Mouse (Mus musculus) left cerebral cortex, postnatal 4 days (tissue): Measurements from ENCODE around the gene Ptpra. TPM values are rescaled to one million over a fixed set of nuclear protein-coding genes. Genes with fewer than 3 reads are reported as not detected.
"Not testable (repeated sequence)": the region's sequence is repeated elsewhere in the genome, so short reads cannot be mapped to it uniquely, and the experiment has no call there.

ENCODE experiments used
- DNase-seq: peaks from one replicate; pipeline ENCODE4 v3.0.0-alpha.2; 2022
- intact Hi-C: fragments of 180-260 bp; cut with DNase I; formaldehyde crosslinking; loops from one replicate; pipeline ENCODE4 v1.15.1; 2025
- total RNA-seq, 2 experiments: library from RNA; stranded (reverse); gene quantifications; 2 replicates each; pipeline ENCODE4 v1.2.3; 2021

Gene Ptpra
- total RNA-seq, 2 experiments from 2014 or later: 243 to 247 TPM

GRCm38 (mm10) chr2:130538876-130539546 lies 88.9 kb downstream of the Ptpra start:
- DNase-seq: no peak
- intact Hi-C loops: no loop called here

DNA sequence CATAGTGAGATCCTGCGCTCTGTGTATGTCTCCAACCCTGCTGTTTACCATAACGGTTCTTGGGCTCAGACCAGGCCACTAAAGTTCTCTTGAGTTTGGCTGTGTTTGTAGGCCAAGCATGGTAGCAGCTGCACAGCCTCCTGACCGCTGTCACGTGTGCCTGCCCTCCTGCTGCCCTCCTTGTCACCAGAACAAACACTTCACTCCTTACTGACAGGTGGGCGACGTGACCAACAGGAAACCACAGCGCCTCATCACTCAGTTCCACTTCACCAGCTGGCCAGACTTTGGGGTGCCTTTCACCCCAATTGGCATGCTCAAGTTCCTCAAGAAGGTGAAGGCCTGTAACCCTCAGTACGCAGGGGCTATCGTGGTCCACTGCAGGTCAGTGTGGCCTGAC lies 90.2 kb downstream of the Ptpra start:
- DNase-seq: no peak
- intact Hi-C loops: no loop called here

GRCm38 (mm10) chr2:130546957-130547356 lies 96.9 kb downstream of the Ptpra start:
- intact Hi-C loops: no loop called here
- no peak for DNase-seq

GRCm38 (mm10) chr2:130554841-130555240 lies 104.8 kb downstream of the Ptpra start:
- intact Hi-C loops: no loop called here
- DNase-seq: no peak

GRCm38 (mm10) chr2:130556292-130556691 lies 106.2 kb downstream of the Ptpra start:
- no peak for DNase-seq
- intact Hi-C loops: no loop called here

DNA sequence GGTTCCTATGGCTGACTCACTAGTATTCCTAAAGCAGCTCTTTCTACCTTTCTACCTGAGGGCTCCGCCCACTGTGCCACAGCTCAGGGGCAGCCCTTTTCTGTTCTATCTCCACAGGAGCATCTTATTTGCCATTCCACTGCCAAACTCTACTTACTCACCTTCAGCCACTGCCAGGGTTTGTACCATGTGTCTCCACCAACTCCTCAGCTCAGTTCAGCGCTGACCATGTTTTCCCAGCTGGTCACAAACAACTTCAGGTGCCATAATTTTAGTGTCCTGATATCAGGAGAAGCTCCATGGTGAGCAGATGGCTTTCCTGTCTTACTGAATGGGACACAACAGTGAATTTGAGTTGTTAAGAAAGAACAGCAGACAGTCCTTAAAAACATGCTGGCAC lies 107.4 kb downstream of the Ptpra start:
- no peak for DNase-seq
- intact Hi-C loops: no loop called here

- no peak for DNase-seq
- intact Hi-C loops: no loop called here
These were observed 107.9 kb downstream of the Ptpra start for GRCm38 (mm10) chr2:130558015-130558414.

DNA sequence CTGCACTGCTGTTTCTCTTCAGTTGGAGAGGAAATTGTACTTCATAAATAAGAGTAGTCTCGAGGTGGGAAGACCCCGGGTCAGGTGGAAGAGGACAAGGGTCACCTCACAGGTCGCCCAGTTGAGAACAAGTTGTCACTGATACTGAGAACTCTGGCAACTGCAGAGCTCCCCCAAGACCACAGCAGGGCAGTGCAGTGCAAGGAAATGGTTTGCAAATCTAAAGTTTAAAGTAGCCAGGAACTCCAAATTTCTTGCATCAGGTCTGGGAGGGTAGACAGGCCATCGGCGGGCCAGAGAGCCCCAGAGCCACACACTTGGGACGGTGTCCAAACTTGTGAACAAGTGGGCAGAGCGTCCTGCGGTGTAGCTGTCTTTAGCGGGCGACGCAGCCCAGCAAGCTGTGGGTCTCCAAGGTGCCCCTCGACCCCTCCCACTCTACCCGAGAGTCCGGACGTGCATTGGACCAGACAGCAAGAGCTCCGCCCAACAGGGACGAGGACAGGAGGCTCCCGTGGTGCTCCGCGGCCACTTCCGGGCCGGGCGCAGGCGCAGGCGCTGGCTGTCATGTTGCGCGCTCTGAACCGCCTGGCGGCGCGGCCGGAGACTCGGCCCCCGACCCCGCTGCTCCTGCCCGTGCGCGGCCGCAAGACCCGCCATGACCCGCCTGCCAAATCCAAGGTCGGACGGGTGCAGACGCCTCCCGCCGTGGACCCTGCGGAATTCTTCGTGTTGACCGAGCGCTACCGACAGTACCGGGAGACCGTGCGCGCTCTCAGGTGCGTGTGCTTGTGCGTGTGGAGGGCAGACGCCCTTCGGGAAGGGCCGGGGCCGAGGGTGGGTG lies 113.4 kb downstream of the Ptpra start, which contains the start of gene Mrps26:
Gene Mrps26 (plus strand): TSS at position 531 of the 844 bp plus-strand sequence.
- intact Hi-C loops: no loop called here
- peak; percentile 94 for DNase-seq

DNA sequence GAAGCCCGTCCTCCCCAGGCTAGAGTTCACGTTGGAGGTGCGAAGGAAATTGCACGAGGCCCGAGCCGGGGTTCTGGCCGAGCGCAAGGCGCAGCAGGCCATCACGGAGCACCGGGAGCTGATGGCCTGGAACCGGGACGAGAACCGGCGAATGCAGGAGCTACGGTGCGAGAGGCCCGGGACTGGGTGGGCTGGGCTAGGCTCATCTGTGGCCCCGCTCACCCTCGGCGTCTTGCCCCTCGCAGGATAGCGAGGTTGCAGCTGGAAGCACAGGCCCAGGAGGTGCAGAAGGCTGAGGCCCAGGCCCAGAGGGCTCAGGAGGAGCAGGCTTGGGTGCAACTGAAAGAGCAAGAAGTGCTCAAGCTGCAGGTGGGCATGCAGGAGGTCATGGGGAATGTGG lies 114.0 kb downstream of the Ptpra start:
- DNase-seq: peak; percentile 19
- intact Hi-C loops: no loop called here

DNA sequence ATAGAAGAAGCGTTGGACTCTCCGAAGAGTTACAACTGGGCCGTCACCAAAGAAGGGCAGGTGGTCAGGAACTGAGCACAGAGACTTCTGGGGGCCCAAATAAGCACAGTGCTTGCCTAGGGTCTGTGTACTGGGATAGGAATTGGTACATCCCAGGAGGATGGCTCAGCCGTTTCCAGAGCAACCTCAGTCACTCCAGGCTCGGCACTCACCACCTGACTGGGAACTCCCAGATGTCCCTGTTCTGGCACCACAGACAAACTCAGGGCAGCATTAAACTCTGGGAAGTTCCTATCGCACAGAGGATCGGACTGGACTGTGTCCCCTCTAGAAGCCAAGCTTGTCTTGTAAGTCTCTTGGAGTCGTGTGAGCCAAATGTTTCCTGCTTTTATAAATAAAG lies 114.9 kb downstream of the Ptpra start:
- no peak for DNase-seq
- intact Hi-C loops: no loop called here

GRCm38 (mm10) chr2:130568921-130569320 lies 118.8 kb downstream of the Ptpra start:
- intact Hi-C loops: no loop called here
- DNase-seq: no peak

DNA sequence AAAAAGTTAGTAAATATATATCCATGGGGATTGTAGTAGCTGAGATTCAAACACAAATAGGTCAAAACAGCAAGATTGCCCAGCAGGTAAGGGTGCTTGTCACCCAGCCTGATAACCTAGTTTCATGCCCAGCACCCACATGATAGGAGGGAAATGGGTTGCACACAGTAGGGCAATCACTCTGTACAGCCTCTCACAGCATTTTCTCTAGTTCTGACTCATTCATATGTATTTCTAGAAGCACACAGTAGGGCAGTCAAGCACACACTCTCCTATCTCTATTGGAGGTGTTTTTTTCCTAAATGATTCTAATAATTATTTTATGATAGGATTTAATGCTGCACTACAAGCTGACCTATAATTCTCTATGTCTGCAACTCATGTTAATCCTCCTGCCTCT lies 119.8 kb downstream of the Ptpra start:
- DNase-seq: no peak
- intact Hi-C loops: no loop called here

- intact Hi-C loops: no loop called here
- DNase-seq: no peak
These were observed 124.9 kb downstream of the Ptpra start for GRCm38 (mm10) chr2:130574960-130575359.

DNA sequence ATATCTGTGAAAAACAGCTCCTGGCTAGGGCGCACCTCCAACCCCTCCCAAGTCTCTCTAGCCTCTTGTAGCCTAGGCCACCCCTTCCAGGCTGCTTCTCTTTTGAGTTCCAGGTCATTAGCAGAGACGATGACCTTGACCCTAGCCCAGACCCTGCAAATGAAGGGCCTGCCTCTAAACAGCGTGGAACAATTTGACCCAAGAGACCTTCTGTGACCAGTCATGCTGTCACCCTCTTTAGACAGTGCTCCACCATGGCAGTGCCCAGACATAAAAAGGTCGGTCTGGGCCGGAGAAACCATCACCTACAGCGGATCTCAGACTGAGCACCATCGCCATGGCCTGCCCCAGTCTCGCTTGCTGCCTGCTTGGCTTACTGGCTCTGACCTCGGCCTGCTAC lies 125.8 kb downstream of the Ptpra start, which contains the start of gene Oxt:
Gene Oxt (plus strand): TSS at position 301 of the 400 bp plus-strand sequence.
- no peak for DNase-seq
- intact Hi-C loops: no loop called here

DNA sequence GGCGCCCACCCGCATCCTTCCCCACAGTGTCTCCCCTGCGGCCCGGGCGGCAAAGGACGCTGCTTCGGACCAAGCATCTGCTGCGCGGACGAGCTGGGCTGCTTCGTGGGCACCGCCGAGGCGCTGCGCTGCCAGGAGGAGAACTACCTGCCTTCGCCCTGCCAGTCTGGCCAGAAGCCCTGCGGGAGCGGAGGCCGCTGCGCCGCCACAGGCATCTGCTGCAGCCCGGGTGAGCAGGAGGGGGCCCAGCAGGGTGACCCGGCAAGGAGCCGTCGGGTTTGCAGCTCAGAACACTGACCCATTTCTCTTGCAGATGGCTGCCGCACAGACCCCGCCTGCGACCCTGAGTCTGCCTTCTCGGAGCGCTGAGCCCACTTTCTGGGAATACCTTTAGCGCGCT lies 126.5 kb downstream of the Ptpra start:
- intact Hi-C loops, DNase-seq: not testable (repeated sequence)

- DNase-seq: no peak
- intact Hi-C loops: no loop called here
These were observed 126.9 kb downstream of the Ptpra start for GRCm38 (mm10) chr2:130577021-130577420.

GRCm38 (mm10) chr2:130577632-130578031 lies 127.6 kb downstream of the Ptpra start:
- no peak for DNase-seq
- intact Hi-C loops: no loop called here

DNA sequence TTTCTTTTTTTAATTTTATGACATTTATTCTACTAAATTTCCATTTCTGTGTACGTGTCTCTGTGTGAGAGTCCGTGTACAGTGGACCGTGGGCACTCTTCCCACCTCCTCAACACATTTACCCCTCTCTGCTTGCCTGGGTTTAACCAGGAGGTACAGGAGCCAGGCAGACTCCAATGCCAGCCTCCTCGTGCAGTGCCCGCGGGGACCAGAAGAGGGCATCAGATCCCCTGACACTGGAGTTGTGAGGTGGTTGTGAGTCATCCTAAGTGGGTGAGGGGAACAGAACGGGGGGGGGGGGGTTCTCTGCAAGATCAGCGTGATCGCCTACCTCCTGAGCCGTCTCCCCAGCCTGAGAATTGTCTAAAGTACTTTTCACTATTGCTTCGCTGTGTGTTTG lies 128.1 kb downstream of the Ptpra start:
- peak; percentile 53 for DNase-seq
- intact Hi-C loops: no loop called here

- intact Hi-C loops: no loop called here
- no peak for DNase-seq
These were observed 129.7 kb downstream of the Ptpra start for GRCm38 (mm10) chr2:130579791-130580190.

GRCm38 (mm10) chr2:130581201-130581600 lies 131.1 kb downstream of the Ptpra start:
- no peak for DNase-seq
- intact Hi-C loops: no loop called here

DNA sequence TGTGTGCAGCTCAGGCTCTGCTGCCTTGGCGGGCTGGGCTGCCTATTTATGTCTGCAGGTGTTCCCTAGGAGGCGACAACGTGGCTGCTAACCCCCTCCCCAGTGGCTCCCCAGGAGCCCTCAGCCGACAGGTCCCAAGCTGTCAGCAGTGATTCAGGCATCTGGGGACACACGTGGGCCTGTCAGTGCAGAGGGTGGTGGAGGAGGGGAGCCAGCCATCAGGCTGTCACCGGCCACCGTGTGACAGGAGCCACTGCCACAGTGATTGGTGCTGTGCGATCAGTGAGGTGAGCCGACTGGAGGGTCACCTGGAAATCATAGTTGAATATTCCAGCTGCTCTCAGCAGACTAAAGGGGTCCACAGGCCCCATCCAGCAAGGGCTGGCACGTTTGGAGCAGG lies 132.5 kb downstream of the Ptpra start, which contains the start of gene Avp:
Gene Avp (minus strand): TSS at position 3 of the 400 bp plus-strand sequence.
- DNase-seq: no peak
- intact Hi-C loops: no loop called here
